Mouse (Mus musculus) heart, embryonic 11.5 days (tissue): ENCODE data around the gene Zfp142. TPM values are rescaled to one million over a fixed set of nuclear protein-coding genes. Genes with fewer than 3 reads are reported as not detected.

Experiments used
- ATAC-seq: fragments of 200-750 bp; cut with Nextera tagmentation; replicated peaks from 2 replicates; pipeline ENCODE4 v1.8.0; 2017; ENCODE audit warnings: moderate library complexity; ENCODE audit not compliant: insufficient number of reproducible peaks, low FRiP score, low TSS enrichment
- H3K27ac ChIP-seq: fragments of 300-500 bp; sonication (generic); 2 replicates; pipeline ENCODE4 v1.5.1; 2014; ENCODE audit warnings: mild to moderate bottlenecking, low read depth, low read length
- H3K27me3 ChIP-seq: fragments of 300-500 bp; sonication (generic); 2 replicates; pipeline ENCODE4 v1.6.1; 2014; ENCODE audit warnings: mild to moderate bottlenecking, low read length, mixed read lengths; ENCODE audit not compliant: control insufficient read depth, insufficient read depth
- H3K36me3 ChIP-seq: fragments of 300-500 bp; sonication (generic); 2 replicates; pipeline ENCODE4 v1.6.1; 2014; ENCODE audit warnings: mild to moderate bottlenecking, low read length, moderate library complexity, mixed read lengths; ENCODE audit not compliant: control insufficient read depth, insufficient read depth
- H3K4me1 ChIP-seq: fragments of 300-500 bp; sonication (generic); 2 replicates; pipeline ENCODE4 v1.6.1; 2014; ENCODE audit warnings: low read length; ENCODE audit not compliant: control insufficient read depth, insufficient read depth
- H3K4me2 ChIP-seq: fragments of 300-500 bp; sonication (generic); 2 replicates; pipeline ENCODE4 v1.6.1; 2014; ENCODE audit warnings: mild to moderate bottlenecking, moderate library complexity
- H3K4me3 ChIP-seq: fragments of 300-500 bp; sonication (generic); 2 replicates; pipeline ENCODE4 v1.5.1; 2014; ENCODE audit warnings: low read depth, low read length
- H3K9ac ChIP-seq: fragments of 300-500 bp; sonication (generic); 2 replicates; pipeline ENCODE4 v1.6.1; 2014; ENCODE audit warnings: mild to moderate bottlenecking, low read depth, low read length, moderate library complexity
- H3K9me3 ChIP-seq: fragments of 300-500 bp; sonication (generic); replicated peaks from 2 replicates; pipeline ENCODE4 v1.6.1; 2016; ENCODE audit warnings: low read length; ENCODE audit not compliant: control insufficient read depth
- WGBS: fragments of 180-500 bp; shearing (Covaris S2); extraction: QIAGEN DNeasy Blood & Tissue Kit; methylation state at CpG from one replicate; pipeline ENCODE4 v1.1.7; 2014; ENCODE audit not compliant: insufficient replicate concordance; 5-methylcytosine and 5-hydroxymethylcytosine counted together
- microRNA-seq: library from miRNA; unstranded; fragments of <30 nt; microRNA quantifications from one replicate; pipeline ENCODE4, GENCODE M21; 2016; ENCODE audit warnings: borderline number of aligned reads
- polyA plus RNA-seq: library from polyadenylated mRNA; unstranded; fragments of >200 nt; fragmentation: Nextera tagmentation; extraction: Ambion mirVana; gene quantifications from 2 replicates; pipeline ENCODE4 v1.2.1, GENCODE M21; 2014

The Zfp142 gene
- polyA plus RNA-seq, 1 experiment from 2014 or later = 6.6 TPM

DNA sequence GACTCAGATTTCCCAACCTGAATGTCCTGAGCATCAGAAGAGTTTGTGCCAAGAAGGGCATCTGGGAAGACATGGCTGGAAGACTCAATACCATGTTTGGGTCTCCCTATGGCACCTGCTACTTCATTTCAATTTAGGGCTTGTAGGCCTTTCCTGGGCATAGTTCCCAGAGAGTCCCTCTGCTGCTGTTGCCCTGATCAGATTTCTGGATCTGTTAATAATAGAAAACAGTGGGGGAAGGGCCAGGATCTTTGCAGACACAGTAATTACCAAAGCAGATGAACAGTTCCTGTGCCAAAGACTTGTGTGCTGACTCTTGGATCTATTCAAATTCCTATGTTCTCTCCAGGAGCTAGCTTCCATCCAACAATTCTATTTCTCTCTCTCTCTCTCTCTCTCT lies 49.4 kb downstream of the Zfp142 start:
- Histone ChIP-seq H3K4me1 (no peaks in the 10 kb centered on the region), H3K4me3 (no peak overlapping the region), H3K9ac (no peak overlapping the region), H3K27me3 (no peaks in the 10 kb centered on the region), H3K36me3 (no peaks in the 10 kb centered on the region), H3K4me2 (no peak overlapping the region), H3K9me3 (no peaks in the 10 kb centered on the region), H3K27ac (no peak overlapping the region)
- no peak for ATAC-seq

DNA sequence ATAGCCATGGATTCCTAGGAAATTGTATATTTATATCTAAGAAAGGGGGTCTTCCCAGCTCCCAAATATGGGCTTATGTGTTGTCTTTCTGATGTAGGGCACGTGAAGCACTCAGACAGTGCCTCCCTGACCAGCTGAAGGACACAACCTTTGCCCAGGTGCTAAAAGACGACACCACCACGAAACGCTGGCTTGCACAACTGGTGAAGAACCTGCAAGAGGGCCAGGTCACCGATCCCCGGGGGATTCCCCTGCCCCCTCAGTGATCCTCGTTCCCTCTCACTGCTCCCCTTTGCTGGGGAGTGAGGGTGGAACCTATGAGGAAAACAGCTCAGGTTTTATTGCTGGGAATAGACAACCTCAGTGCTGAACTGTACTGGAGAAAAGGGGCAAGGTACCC lies 59.5 kb downstream of the Zfp142 start:
- no peaks in the 10 kb centered on the region for H3K4me1 ChIP-seq
- H3K36me3 ChIP-seq = peaks cover 40% of the 10 kb centered on the region
- 90% methylated on average over 7 of the region's 7 CpGs for WGBS
- H3K9ac ChIP-seq = no peak overlapping the region
- H3K27ac ChIP-seq = no peak overlapping the region
- no peaks in the 10 kb centered on the region for H3K9me3 ChIP-seq
- no peak overlapping the region for H3K4me2 ChIP-seq
- no peak overlapping the region for H3K4me3 ChIP-seq
- H3K27me3 ChIP-seq = no peaks in the 10 kb centered on the region
- ATAC-seq = no peak

GRCm38 (mm10) chr1:74524746-74525145 lies 63.3 kb downstream of the Zfp142 start:
- 91% methylated on average over 4 of the region's 4 CpGs for WGBS
- no peaks in the 10 kb centered on the region for H3K27me3 ChIP-seq
- no peak overlapping the region for H3K4me3 ChIP-seq
- H3K4me1 ChIP-seq = no peaks in the 10 kb centered on the region
- no peak for ATAC-seq
- peaks cover 34% of the 10 kb centered on the region for H3K36me3 ChIP-seq
- no peak overlapping the region for H3K9ac ChIP-seq
- H3K4me2 ChIP-seq = no peak overlapping the region
- no peak overlapping the region for H3K27ac ChIP-seq
- H3K9me3 ChIP-seq = no peaks in the 10 kb centered on the region

DNA sequence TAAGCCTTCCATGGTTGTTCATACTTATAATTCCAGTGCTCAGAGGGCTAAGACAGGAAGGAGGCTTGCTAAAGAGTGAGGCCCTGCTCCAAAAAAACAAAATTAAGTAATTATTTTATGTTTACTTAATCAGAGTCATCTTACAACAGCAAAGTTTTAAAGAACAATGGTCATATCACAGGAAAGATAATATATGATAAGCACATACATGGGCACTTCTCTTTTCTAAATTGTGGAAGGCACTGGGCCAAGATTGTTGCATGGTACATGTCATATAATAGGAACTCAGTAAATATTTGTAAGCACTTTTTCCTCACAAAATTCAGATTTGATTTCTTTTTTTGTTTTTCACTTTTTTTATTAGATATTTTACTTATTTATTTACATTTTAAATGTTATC lies 68.2 kb downstream of the Zfp142 start:
- Histone ChIP-seq H3K9me3 (no peaks in the 10 kb centered on the region), H3K9ac (no peak overlapping the region), H3K36me3 (peaks cover 24% of the 10 kb centered on the region), H3K4me1 (no peaks in the 10 kb centered on the region), H3K4me2 (no peak overlapping the region), H3K27me3 (no peaks in the 10 kb centered on the region), H3K27ac (no peak overlapping the region), H3K4me3 (no peak overlapping the region)
- ATAC-seq = no peak

Small RNA genes lying within 50 kb of the gene (microRNA-seq; reads per million reads assigned to microRNA genes)
- not detected for gene Gm25035

Other genes starting within 250 kb of the Zfp142 start
- gene Catip, start 226.1 kb downstream of the Zfp142 start, polyA plus RNA-seq = 0.17 and 0.59 TPM in 2 replicates
- gene Slc11a1, start 213.1 kb downstream of the Zfp142 start, polyA plus RNA-seq = 1.1 TPM in 2 replicates
- 59.6 and 63.8 TPM in 2 replicates for gene Ctdsp1, start 196.7 kb downstream of the Zfp142 start, polyA plus RNA-seq
- 0.23 and 0.45 TPM in 2 replicates for gene Vil1, start 178.9 kb downstream of the Zfp142 start, polyA plus RNA-seq
- 41.4 and 48.7 TPM in 2 replicates for gene Cnot9, start 82.2 kb downstream of the Zfp142 start, polyA plus RNA-seq
- 0.17 and 0.46 TPM in 2 replicates for gene Plcd4, start 45.4 kb downstream of the Zfp142 start, polyA plus RNA-seq
- 24.1 and 27.5 TPM in 2 replicates for gene Usp37, start 44.0 kb downstream of the Zfp142 start, polyA plus RNA-seq
- 22.0 and 26.7 TPM in 2 replicates for gene Bcs1l, start within 50 bp of the Zfp142 start, polyA plus RNA-seq
- 6.0 and 6.1 TPM in 2 replicates for gene Rnf25, start 13.2 kb upstream of the Zfp142 start, polyA plus RNA-seq
- 4.3 and 4.6 TPM in 2 replicates for gene Stk36, start 13.2 kb upstream of the Zfp142 start, polyA plus RNA-seq
- gene Ttll4, start 73.5 kb upstream of the Zfp142 start, polyA plus RNA-seq = 15.8 and 21.4 TPM in 2 replicates
- 14.3 and 15.2 TPM in 2 replicates for gene Cyp27a1, start 125.3 kb upstream of the Zfp142 start, polyA plus RNA-seq
- 5.5 and 5.7 TPM in 2 replicates for gene Prkag3, start 161.0 kb upstream of the Zfp142 start, polyA plus RNA-seq
- gene Wnt6, start 183.6 kb upstream of the Zfp142 start, polyA plus RNA-seq = 0.46 and 0.68 TPM in 2 replicates
- gene Wnt10a, start 203.3 kb upstream of the Zfp142 start, polyA plus RNA-seq = not detected in 2 replicates